Mouse (Mus musculus) cortical plate, adult 2 months (tissue): ENCODE measurements around the gene Elp4.

Source experiments
- CTCF ChIP-seq: fragments of 200-500 bp; IDR thresholded peaks from 2 replicates; pipeline ENCODE4 v1.5.1; 2011; ENCODE audit warnings: mild to moderate bottlenecking, control low read depth, low read length; ENCODE audit not compliant: insufficient read depth; ENCODE audit errors: extremely low read depth
- POLR2A ChIP-seq: fragments of 200-500 bp; IDR thresholded peaks from 2 replicates; pipeline ENCODE4 v1.6.1; 2011; ENCODE audit warnings: mild to moderate bottlenecking, low read length, control low read depth; ENCODE audit not compliant: insufficient read depth; ENCODE audit errors: extremely low read depth

GRCm38 (mm10) chr2:105659926-105660873 lies 244.2 kb downstream of the Elp4 start:
- TF ChIP-seq CTCF (no peak), POLR2A (no peak)
